ENCODE assay signal across 8 mouse cellular contexts in the genomic region with DNA sequence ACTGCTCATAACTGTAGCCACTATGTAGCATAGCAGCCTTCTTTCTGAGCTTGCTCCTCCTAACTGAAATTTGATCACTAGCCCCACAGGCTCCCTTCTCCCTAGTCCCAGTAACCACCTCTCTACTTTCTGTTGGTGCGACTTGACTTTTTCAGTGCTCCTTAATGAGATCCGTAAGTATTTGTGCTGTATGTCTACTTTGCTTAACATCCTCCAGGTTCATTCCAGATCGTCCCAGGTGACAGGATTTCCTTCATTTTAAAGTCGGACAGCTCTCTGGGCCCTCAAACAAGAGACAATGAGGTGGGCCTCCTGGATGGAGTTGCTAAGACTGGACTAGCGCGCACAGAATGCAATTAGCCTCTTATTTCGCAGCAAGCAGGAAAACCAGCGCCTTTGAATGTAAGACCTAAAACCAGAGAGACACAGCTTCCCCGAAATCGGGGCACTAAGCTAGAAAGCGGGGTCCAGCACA. TPM values are rescaled to one million over a fixed set of nuclear protein-coding genes. Genes with fewer than 3 reads are reported as not detected.
A peak's percentile ranks its signal among the peaks of the same experiment; 100 is the strongest.
DNase-seq lines count a peak whose midpoint lies in the region; ATAC-seq and TF ChIP-seq lines count a peak whose summit lies in the region.

No protein-coding gene starts in this region.

- TF ChIP-seq POLR2A in lung, adult 2 months (IDR thresholded peaks at IDR 0.05; ENCODE audit: borderline replicate concordance, extremely low read depth, low read depth, low read length) = no peak

- peak overlapping the region; percentile 100 for H3K27ac ChIP-seq in embryonic facial prominence, embryonic 10.5 days (replicated peaks)
- peak overlapping the region; percentile 99 for H3K27ac ChIP-seq in midbrain, embryonic 13.5 days

- no peaks in the 10 kb centered on the region for H3K9me3 ChIP-seq in embryonic facial prominence, embryonic 10.5 days
- H3K9me3 ChIP-seq in midbrain, embryonic 13.5 days = 0 out of 2 replicates have a peak, but pooled peaks cover 5% of the 10 kb centered on the region

- peaks cover 25% of the 10 kb centered on the region for H3K36me3 ChIP-seq in embryonic facial prominence, embryonic 10.5 days (replicated peaks)
- H3K36me3 ChIP-seq in midbrain, embryonic 13.5 days = peaks cover 6% of the 10 kb centered on the region; the same call in 1 of the 2 replicates

- ATAC-seq in midbrain, embryonic 13.5 days = 0 out of 2 replicates have a peak, but pooled peaks have one; percentile 21
- ATAC-seq in granulocyte monocyte progenitor cell, adult 5-6 weeks (replicated peaks; ENCODE audit: poor library complexity, severe bottlenecking) = no peak

- H3K9ac ChIP-seq in midbrain, embryonic 13.5 days (replicated peaks) = peak overlapping the region; percentile 97

- no peaks in the 10 kb centered on the region for H3K27me3 ChIP-seq in embryonic facial prominence, embryonic 10.5 days (replicated peaks; ENCODE audit: low read depth, poor library complexity, severe bottlenecking)
- no peaks in the 10 kb centered on the region for H3K27me3 ChIP-seq in midbrain, embryonic 13.5 days

- H3K4me2 ChIP-seq in midbrain, embryonic 13.5 days (replicated peaks) = peak overlapping the region; percentile 81

- H3K4me3 ChIP-seq in lung, adult 2 months (replicated peaks; ENCODE audit: extremely low read depth, low read depth, low read length) = peak overlapping the region; percentile 66
- H3K4me3 ChIP-seq in embryonic facial prominence, embryonic 10.5 days = peak overlapping the region; percentile 86
- peak overlapping the region; percentile 76 for H3K4me3 ChIP-seq in midbrain, embryonic 13.5 days (replicated peaks)

- TF ChIP-seq CTCF in lung, adult 2 months (IDR thresholded peaks at IDR 0.05; ENCODE audit: insufficient read depth, low read length) = no peak

- DNase-seq in adrenal gland, postnatal 10 days = peak; percentile 27
- DNase-seq in adrenal gland, postnatal 36 days = no peak
- no peak for DNase-seq in lung, adult 2 months
- no peak for DNase-seq in lung, postnatal 14 days
- no peak for DNase-seq in embryonic facial prominence, embryonic 10.5 days (ENCODE audit: low spot score)
- peak; percentile 62 for DNase-seq in induced T-regulatory cell, adult 2 months (ENCODE audit: low read depth)

- peaks cover 10% of the 10 kb centered on the region for H3K4me1 ChIP-seq in lung, adult 2 months (ENCODE audit: control insufficient read depth, insufficient read depth, low read length)
- peaks cover 46% of the 10 kb centered on the region for H3K4me1 ChIP-seq in embryonic facial prominence, embryonic 10.5 days
- H3K4me1 ChIP-seq in midbrain, embryonic 13.5 days (replicated peaks) = peaks cover 27% of the 10 kb centered on the region

- 4% methylated on average over 11 of the region's 11 CpGs for WGBS in lung, adult 2 months
- WGBS in embryonic facial prominence, embryonic 10.5 days = under 1% methylated on average over 11 of the region's 11 CpGs
- under 1% methylated on average over 11 of the region's 11 CpGs for WGBS in midbrain, embryonic 13.5 days

RNA-seq across cellular contexts. Expression of a gene that starts 19.6 kb away (rescaled TPM):
- 10 to 100 TPM; 49.9 to 64.4 TPM for total RNA-seq in adrenal gland, postnatal 10 days (2021)
- 10 to 100 TPM; 32.2 to 37.1 TPM for total RNA-seq in adrenal gland, postnatal 36 days (2021)
- 26.3 and 28.9 TPM in 2 replicates for polyA plus RNA-seq in lung, adult 2 months (2012; rRNA removed)
- polyA plus RNA-seq in embryonic facial prominence, embryonic 10.5 days (2016; fragmentation: Nextera tagmentation; extraction: Ambion mirVana) = 171 and 180 TPM in 2 replicates
- 103 and 104 TPM in 2 replicates for polyA plus RNA-seq in midbrain, embryonic 13.5 days (2015; fragmentation: Nextera tagmentation; extraction: Ambion mirVana)
- 33.5 and 57.3 TPM in 2 replicates for total RNA-seq in granulocyte monocyte progenitor cell, adult 5-6 weeks (2014; fragmentation: Nextera tagmentation)
- 28.0 and 35.6 TPM in 2 replicates for total RNA-seq in granulocyte monocyte progenitor cell, adult 5-6 weeks (2017)

Comparison
In these comparisons a context has a peak if more than half of its experiments do, and no peak if none do; other contexts are left out.
1. DNase-seq: peak in adrenal gland, postnatal 10 days (single experiment) and induced T-regulatory cell, adult 2 months (single experiment); none in adrenal gland, postnatal 36 days (0 of 2), lung, adult 2 months (single experiment), lung, postnatal 14 days (single experiment) and embryonic facial prominence, embryonic 10.5 days (single experiment).
2. Peak in every context shown above with its lines, with median percentiles within 50 percentile points of each other: H3K4me3 ChIP-seq.